Mouse (Mus musculus) R1 (cell line): ENCODE measurements around the gene Cerk.
A peak's percentile ranks its signal among the peaks of the same experiment; 100 is the strongest.
"Not testable (repeated sequence)": the region's sequence is repeated elsewhere in the genome, so short reads cannot be mapped to it uniquely, and the experiment has no call there.

ENCODE experiments used
- DNase-seq: peaks from one replicate; pipeline ENCODE4 v3.0.0-alpha.2; 2018; ENCODE audit warnings: low read depth, low spot score

Gene Cerk

DNA sequence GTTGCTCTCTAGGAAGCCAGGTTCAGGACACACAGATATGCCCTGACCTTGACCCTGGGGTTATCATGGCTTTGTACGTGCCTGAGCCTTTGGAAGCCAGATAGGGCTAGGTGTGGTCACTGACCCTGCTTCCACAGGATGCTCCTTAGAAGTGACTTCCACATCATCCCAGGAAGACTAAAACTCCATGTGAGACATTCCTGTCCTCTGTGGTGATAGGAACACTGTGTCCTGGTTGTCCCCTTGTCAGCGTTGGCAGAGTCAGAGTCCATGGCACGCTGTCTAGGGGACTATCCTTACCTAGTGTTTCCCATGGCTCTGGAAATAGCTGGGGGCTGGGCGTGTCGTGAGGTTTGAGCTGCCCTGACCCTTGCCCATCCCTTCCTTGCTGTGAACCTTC lies 69.5 kb downstream of the Cerk start:
- DNase-seq, result peak; percentile 34

DNA sequence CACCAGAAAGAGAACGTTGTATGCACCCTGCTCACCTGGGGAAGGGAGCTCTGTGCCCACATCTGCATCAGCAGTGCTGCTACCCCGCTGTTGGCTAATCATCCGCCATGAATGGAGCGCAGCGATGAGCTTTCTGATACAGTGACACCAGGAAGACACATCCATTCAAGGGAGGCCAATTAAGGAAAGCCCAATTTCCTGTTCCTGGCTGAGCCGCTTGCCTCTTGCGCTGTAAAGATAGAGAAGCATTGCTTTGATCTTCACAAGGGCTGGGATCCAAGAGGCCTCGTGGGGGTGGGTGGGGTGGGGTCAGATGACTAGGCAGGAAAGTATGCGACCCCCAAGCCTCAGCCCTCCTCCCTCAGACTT lies 72.6 kb downstream of the Cerk start:
- peak; percentile 53 for DNase-seq

DNA sequence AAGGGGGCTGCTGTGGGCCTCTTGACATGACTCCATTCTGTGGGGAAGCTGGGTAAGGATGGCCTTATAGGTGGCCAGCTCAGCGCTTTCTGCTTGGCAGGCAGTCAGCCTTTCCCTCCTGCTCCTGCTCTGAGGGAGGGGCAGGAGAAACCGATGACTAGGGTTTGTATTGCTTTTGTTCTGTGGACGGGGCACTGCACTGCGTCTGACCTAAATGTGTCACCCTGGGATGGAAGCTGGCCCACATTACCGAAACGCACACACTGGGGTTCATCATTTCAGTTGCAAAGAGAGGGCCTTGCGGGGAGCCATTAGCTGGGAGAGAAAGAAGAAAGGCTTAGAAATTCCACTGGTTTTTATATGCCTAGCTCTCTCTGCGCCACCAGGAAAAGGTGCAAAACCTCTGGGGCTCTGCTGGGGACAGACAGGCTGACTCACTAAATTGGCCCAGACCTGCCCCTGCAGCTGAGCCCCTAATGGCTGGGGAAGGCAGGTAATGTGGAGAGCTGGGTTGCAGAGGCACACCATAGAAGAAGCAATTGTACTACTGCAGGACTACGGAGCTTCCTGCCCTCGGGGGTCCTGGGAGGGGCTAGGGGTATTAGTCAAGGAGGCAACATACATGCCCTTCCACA lies 73.1 kb downstream of the Cerk start:
- peak; percentile 47 for DNase-seq

DNA sequence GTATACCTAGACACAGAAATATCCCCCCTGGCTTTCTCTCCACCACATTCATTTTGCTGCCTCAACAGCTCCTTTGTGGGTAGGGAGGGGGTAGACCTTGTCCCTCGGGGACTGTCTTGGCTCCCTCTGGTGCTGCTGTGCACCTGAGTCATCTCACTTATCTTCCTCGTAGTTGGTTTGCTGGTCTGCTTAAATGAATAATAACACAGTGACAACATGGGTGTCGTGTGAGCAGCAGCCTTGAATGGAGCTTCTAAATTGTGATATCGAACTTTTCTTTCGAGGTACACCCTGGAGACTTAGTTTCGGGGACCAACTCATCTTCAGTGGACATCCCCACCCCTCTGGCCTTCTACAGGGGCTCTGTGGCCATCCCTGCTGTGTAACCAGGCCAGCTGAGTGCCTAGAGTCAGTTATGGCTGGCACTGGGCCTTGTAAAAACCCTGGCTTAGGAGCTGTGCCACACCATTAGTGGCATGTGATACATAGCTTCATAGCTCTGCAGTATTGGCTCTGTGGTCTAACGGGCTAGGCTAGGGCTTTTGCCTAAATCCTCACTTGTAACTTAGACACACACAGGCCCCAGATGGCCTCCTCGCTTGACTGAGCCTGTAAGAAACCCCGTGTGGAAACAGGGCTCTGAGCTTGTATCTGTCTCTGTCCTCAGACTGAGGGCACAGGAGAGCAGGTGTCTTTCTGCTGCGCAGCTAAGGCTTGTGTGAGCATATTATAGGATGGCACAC lies 75.4 kb downstream of the Cerk start:
- no peak for DNase-seq

DNA sequence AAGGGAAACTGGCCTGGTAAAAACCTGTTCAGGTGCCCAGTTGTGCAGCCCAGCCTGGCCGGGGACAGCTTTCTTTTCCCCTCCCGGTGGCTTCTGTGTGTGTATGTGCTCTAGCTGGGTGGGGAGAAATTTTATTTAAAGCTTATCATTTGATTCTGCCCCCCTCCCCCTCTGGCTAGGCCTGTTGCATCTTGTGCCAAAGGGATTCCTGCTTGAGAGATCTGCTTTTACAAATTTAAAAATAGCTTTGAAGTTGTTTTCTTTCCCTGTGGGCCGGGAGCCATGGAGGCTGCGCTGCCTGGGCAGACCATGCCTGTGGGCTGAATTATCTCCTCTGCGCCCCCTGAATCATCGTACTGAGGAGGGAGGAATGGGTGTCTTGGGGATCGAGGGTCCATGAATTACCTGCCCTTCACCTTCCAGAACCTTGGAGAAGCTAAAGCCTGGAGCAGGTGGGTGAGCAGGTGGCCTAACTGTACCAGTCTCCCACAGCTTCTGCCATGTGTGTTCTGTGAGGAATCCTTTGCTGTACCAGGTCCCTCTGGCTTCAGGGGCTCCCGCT lies 76.2 kb downstream of the Cerk start:
- DNase-seq, result no peak

- no peak for DNase-seq
Observed at GRCm38 (mm10) chr15:86109245-86109644, 76.7 kb downstream of the Cerk start.

- DNase-seq, result no peak
Observed at GRCm38 (mm10) chr15:86107831-86108471, 78.0 kb downstream of the Cerk start.

DNA sequence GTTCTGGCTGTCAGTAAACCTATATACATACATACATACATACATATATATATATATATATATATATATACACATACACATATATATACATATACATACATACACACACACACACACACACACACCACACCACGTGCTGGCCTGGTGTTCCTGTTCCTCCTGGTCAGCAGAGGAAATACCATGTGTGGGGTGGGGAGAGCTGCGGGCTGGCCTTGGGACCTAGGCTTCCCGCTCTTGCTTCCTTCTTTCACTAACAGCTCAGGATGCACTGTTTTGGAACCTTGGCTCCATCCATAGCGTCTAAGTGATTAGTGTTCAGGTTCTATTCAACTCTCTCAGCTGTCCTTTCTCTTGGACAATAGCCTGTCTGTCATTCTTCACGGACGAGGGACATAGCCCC lies 80.2 kb downstream of the Cerk start:
- no peak for DNase-seq

GRCm38 (mm10) chr15:86105345-86105697 lies 80.6 kb downstream of the Cerk start:
- DNase-seq, result no peak

GRCm38 (mm10) chr15:86104401-86105344 lies 81.3 kb downstream of the Cerk start:
- no peak for DNase-seq

DNA sequence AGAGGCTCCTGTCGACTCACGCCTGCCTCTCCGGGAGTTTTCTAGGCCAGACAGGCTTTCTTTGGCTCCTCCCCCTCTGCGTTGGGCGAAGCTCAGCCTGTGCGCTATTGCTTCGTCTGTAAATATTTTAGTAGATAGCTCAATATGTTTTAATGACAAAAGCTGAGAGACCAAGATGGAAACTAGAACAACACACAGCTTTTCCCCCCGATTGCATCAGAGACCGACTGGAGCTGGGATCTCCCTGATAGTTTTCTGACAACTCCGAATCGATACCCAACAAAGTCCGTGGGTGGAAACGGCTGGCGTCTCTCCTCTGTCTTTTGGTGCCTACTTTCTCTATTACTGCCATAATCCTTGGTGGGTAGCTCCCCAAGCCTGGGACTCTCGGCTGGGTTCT lies 83.6 kb downstream of the Cerk start:
- DNase-seq, result no peak

- DNase-seq, result no peak
Observed at GRCm38 (mm10) chr15:86101585-86101984, 84.4 kb downstream of the Cerk start.

- DNase-seq, result no peak
Observed at GRCm38 (mm10) chr15:86097871-86098270, 88.1 kb downstream of the Cerk start.

- DNase-seq, result not testable (repeated sequence)
Observed at GRCm38 (mm10) chr15:86096604-86097020, 89.3 kb downstream of the Cerk start.

- no peak for DNase-seq
Observed at GRCm38 (mm10) chr15:86095722-86096603, 90.0 kb downstream of the Cerk start.

GRCm38 (mm10) chr15:86094324-86095121 lies 91.4 kb downstream of the Cerk start:
- DNase-seq, result no peak

GRCm38 (mm10) chr15:86093236-86093635 lies 92.7 kb downstream of the Cerk start:
- no peak for DNase-seq

GRCm38 (mm10) chr15:86091998-86092670 lies 93.8 kb downstream of the Cerk start:
- DNase-seq, result no peak
